Mouse (Mus musculus): ENCODE results near the gene Rps6kb2. TPM values are rescaled to one million over a fixed set of nuclear protein-coding genes. Genes with fewer than 3 reads are reported as not detected.
A peak's percentile ranks its signal among the peaks of the same experiment; 100 is the strongest.
"Not testable (repeated sequence)": the region's sequence is repeated elsewhere in the genome, so short reads cannot be mapped to it uniquely, and the experiment has no call there.

The Rps6kb2 gene
- polyA plus RNA-seq, 1 experiment from 2014 or later, result 52.6 TPM

DNA sequence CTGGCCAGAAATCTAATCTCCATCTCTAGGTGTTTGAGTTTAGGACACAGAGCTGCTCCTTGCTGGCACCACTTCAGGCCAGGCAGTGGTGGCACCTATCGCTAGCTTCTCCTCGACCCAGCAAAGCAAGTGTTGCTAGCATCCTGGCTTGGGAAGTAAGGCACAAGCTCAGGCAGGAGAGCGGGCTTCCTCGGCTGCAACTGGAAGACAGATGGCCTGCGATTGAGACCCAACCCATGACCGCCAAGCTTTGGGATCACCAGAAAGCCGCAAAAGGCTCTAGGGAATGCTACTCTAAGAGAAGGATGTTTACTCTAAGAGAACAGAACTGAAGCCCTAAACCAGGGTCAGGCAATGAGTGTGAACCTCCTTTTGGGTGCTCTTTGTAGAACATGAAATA is 33.7 kb downstream of the Rps6kb2 start:
- WGBS, result 90% methylated on average over 7 of the region's 7 CpGs
- Histone ChIP-seq H3K4me2 (ENCODE audit: low read depth) (no peak overlapping the region), H3K27ac (ENCODE audit: low read depth, low read length) (no peak overlapping the region), H3K36me3 (ENCODE audit: control insufficient read depth, insufficient read depth, low read length) (no peaks in the 10 kb centered on the region), H3K9ac (ENCODE audit: low read length) (no peak overlapping the region), H3K4me1 (ENCODE audit: control insufficient read depth, insufficient read depth, low read length) (peaks cover 9% of the 10 kb centered on the region), H3K27me3 (ENCODE audit: control insufficient read depth, insufficient read depth, low read length) (no peaks in the 10 kb centered on the region), H3K9me3 (ENCODE audit: control insufficient read depth, low read length) (no peaks in the 10 kb centered on the region), H3K4me3 (ENCODE audit: low read depth, low read length) (no peak overlapping the region)
- no peak for ATAC-seq (ENCODE audit: insufficient read depth, low FRiP score, low TSS enrichment)
- no peak for DNase-seq (ENCODE audit: low spot score)

DNA sequence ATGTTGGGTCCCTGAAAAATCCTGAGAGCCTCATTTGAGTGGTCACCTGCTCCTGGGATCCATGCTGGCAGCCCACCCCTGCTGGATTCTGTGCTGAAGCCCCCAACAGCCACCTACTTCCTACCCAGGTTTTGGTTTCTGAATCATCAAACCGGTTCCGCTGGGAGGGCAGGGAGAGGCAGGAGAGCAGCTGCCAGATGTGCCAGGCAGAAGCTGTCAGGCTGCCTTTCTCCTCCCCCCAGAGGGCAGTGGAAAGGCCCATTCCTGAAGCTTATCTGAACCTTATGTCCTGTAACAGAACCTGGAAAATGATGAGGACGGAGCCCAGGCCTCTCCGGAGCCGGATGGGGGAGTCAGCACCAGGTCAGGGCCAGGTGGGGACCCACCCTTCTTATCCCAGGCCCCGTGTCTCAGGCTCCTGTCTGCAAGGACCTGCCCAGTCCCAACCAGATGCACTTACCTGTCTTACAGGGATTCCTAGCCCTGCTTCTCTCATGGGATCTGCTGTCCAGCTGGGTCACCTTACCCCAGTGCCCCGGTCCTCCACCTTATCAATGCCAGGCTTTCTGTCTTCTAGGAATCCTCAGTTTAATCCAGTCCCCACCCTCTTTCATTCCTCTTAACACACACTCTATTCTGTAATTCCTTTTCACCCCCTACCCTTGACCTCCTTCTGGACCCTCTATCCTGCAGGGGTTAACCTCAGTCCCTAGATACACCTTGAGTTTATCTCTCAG is 36.2 kb downstream of the Rps6kb2 start:
- ATAC-seq (ENCODE audit: insufficient read depth, low FRiP score, low TSS enrichment), result no peak
- H3K9me3 ChIP-seq (ENCODE audit: control insufficient read depth, low read length), result no peaks in the 10 kb centered on the region
- H3K27me3 ChIP-seq (ENCODE audit: control insufficient read depth, insufficient read depth, low read length), result no peaks in the 10 kb centered on the region
- no peaks in the 10 kb centered on the region for H3K36me3 ChIP-seq (ENCODE audit: control insufficient read depth, insufficient read depth, low read length)
- H3K4me2 ChIP-seq (ENCODE audit: low read depth), result peak overlapping the region; percentile 71
- WGBS, result 71% methylated on average over 7 of the region's 7 CpGs
- peaks cover 9% of the 10 kb centered on the region for H3K4me1 ChIP-seq (ENCODE audit: control insufficient read depth, insufficient read depth, low read length)
- H3K9ac ChIP-seq (ENCODE audit: low read length), result peak overlapping the region; percentile 80
- H3K4me3 ChIP-seq (ENCODE audit: low read depth, low read length), result peak overlapping the region; percentile 75
- H3K27ac ChIP-seq (ENCODE audit: low read depth, low read length), result no peak overlapping the region
- no peak for DNase-seq (ENCODE audit: low spot score)

DNA sequence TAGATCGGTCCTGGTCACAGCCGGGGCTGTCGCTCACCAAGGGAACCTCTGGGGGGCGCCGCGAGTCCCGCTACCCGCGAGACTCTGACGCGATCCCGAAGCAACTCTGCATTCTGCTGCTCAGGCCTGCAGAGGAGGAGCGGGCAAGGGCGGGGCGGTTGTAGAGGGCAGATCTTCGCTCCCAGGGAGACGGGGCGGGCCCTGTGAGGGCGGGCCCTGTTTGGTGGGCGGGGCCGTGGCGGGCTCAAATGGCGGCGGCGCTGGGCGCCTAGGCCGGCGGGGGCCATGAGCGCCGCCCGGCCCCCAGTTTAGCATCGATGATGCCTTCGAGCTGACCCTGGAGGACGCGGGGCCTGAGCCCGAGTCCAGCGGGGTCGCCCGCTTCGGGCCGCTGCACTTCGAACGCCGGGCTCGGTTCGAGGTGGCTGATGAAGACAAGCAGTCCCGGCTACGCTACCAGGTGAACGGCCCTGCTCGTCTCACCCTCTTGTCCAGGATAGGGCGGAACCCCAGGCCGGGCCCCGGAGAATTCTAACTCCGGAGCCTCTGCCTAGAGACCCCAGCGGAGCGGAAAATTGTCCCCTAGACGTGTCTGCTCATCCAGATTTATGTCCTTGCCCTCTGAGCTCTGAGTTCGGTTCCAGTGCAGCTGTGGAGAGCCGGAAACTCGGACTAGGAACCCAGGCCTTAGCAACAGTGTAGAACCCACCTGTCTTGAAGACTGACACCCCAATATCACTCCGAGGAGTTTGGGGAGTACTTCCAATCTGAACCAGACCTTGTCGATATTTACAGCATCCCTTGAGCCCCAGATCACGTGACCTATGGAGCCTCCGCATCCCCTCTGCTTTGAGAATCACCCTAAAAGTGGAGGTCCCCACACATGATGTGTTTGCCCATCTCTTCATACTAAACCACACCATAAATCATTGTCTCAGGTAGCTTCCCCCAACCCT is 37.1 kb downstream of the Rps6kb2 start, which contains the start of gene Aip:
Aip (minus strand) TSS at position 118 of the 956 bp plus-strand sequence.
- Histone ChIP-seq H3K27ac (ENCODE audit: low read depth, low read length) (0 out of 2 replicates have a peak within 1 kb of the TSS, but pooled peaks have one; percentile 35), H3K4me1 (ENCODE audit: control insufficient read depth, insufficient read depth, low read length) (peaks cover 9% of the 10 kb centered on the region), H3K36me3 (ENCODE audit: control insufficient read depth, insufficient read depth, low read length) (no peaks in the 10 kb centered on the region), H3K4me2 (ENCODE audit: low read depth) (peak within 1 kb of the TSS; percentile 71), H3K4me3 (ENCODE audit: low read depth, low read length) (peak within 1 kb of the TSS; percentile 75), H3K27me3 (ENCODE audit: control insufficient read depth, insufficient read depth, low read length) (no peaks in the 10 kb centered on the region), H3K9me3 (ENCODE audit: control insufficient read depth, low read length) (no peaks in the 10 kb centered on the region), H3K9ac (ENCODE audit: low read length) (peak within 1 kb of the TSS; percentile 80)
- DNase-seq (ENCODE audit: low spot score) (peak; percentile 97), ATAC-seq (ENCODE audit: insufficient read depth, low FRiP score, low TSS enrichment) (peak; percentile 92)
- 1% methylated on average over 46 of the region's 64 CpGs for WGBS

DNA sequence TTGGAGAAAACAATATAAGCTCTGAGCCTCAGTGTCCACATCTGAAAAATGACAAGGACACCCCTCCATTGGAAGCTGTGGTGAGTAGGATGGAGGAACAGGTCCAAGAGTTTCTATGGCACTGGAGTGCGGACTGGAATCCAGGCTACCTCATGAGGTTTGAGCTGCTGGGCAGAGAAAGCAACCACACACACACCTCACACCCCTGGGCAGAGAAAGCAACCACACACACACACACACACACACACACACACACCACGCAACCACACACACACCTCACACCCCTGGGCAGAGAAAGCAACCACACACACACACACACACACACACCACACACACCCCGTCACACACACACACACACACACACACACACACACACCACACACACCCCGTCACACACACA is 37.9 kb downstream of the Rps6kb2 start:
- DNase-seq (ENCODE audit: low spot score), result not testable (repeated sequence)

DNA sequence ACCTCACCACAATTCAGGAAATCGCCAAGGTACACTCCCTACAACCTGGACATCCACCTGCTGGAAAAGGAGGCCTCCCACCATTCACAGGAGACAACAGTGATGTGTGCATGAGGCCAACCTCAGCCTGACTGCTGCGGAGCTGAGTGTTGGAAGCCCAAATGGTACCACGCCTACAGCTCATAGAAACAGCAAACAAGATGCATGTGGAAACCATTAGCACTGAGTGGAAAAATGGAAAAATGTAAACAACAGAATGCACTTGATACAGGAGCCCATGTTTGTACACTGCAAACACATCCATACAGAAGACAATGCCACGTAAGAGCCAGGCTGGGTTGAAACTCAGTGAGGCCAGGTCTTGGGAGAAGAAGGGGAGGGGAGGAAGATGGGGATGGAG is 38.7 kb downstream of the Rps6kb2 start:
- no peak for DNase-seq (ENCODE audit: low spot score)

More for the DNA sequence above, 37.9 kb downstream of the Rps6kb2 start:
- peak overlapping the region; percentile 30 for H3K4me2 ChIP-seq (ENCODE audit: low read depth)
- not testable (repeated sequence) for H3K27ac ChIP-seq (ENCODE audit: low read depth, low read length); H3K9me3 ChIP-seq (ENCODE audit: control insufficient read depth, low read length); H3K36me3 ChIP-seq (ENCODE audit: control insufficient read depth, insufficient read depth, low read length); H3K27me3 ChIP-seq (ENCODE audit: control insufficient read depth, insufficient read depth, low read length)
- H3K4me3 ChIP-seq (ENCODE audit: low read depth, low read length), result peak overlapping the region; percentile 75
- peaks cover 12% of the 10 kb centered on the region for H3K4me1 ChIP-seq (ENCODE audit: control insufficient read depth, insufficient read depth, low read length)
- 29% methylated on average over 3 of the region's 4 CpGs for WGBS
- H3K9ac ChIP-seq (ENCODE audit: low read length), result peak overlapping the region; percentile 14; the same call in 1 of the 2 replicates
- ATAC-seq (ENCODE audit: insufficient read depth, low FRiP score, low TSS enrichment), result peak; percentile 54

DNA sequence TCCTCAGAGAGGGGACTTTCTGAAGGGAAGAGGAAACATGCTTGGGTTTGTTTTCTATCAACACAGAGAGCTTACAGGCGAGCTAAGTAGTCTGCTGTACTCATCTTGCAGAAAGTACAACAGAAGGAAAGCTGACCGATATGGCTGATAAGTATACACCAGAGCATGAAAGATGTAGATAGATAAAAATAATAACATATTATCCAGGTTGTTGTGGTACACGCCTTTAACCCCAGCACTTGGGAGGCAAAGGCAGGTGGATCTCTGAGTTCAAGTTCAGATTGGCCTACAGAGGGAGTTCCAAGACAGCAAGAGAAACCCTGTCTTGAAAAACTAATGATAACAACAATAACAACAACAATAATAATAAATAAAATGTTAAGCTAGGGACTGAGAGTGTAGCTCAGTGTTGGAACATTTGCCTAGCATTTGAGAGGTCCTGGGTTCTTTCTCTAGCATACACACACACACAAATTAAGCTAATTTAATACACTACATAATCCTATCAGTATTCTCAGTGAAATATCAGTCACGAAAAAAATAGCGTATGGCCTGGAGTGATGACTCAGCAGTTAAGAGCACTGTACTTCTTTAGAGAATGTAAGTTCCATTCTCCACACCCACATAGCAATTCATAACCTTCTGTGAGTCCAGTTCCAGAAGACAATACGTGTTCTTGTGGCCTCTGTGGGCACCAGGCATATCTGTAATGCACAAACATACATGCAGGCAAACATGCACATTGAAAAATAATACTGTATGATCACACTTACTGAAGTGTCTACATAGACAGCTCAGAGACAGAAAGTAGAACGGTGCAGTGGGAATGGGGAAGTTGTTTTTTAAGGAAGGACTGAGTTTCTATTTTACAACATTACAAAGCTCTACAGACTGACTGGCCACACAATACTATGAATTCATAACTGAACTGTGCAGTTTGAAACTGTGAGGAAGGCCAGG is 40.5 kb downstream of the Rps6kb2 start:
- no peak overlapping the region for H3K4me3 ChIP-seq (ENCODE audit: low read depth, low read length)
- no peak overlapping the region for H3K9ac ChIP-seq (ENCODE audit: low read length)
- H3K4me2 ChIP-seq (ENCODE audit: low read depth), result no peak overlapping the region
- DNase-seq (ENCODE audit: low spot score), result no peak
- H3K4me1 ChIP-seq (ENCODE audit: control insufficient read depth, insufficient read depth, low read length), result peaks cover 12% of the 10 kb centered on the region
- no peaks in the 10 kb centered on the region for H3K36me3 ChIP-seq (ENCODE audit: control insufficient read depth, insufficient read depth, low read length)
- no peak overlapping the region for H3K27ac ChIP-seq (ENCODE audit: low read depth, low read length)
- WGBS, result 88% methylated on average over 7 of the region's 7 CpGs
- ATAC-seq (ENCODE audit: insufficient read depth, low FRiP score, low TSS enrichment), result no peak
- H3K9me3 ChIP-seq (ENCODE audit: control insufficient read depth, low read length), result no peaks in the 10 kb centered on the region
- no peaks in the 10 kb centered on the region for H3K27me3 ChIP-seq (ENCODE audit: control insufficient read depth, insufficient read depth, low read length)

More for the DNA sequence above, 38.7 kb downstream of the Rps6kb2 start:
- Histone ChIP-seq H3K36me3 (ENCODE audit: control insufficient read depth, insufficient read depth, low read length) (no peaks in the 10 kb centered on the region), H3K4me1 (ENCODE audit: control insufficient read depth, insufficient read depth, low read length) (peaks cover 12% of the 10 kb centered on the region), H3K9me3 (ENCODE audit: control insufficient read depth, low read length) (no peaks in the 10 kb centered on the region), H3K4me3 (ENCODE audit: low read depth, low read length) (no peak overlapping the region), H3K4me2 (ENCODE audit: low read depth) (no peak overlapping the region), H3K27ac (ENCODE audit: low read depth, low read length) (no peak overlapping the region), H3K27me3 (ENCODE audit: control insufficient read depth, insufficient read depth, low read length) (no peaks in the 10 kb centered on the region), H3K9ac (ENCODE audit: low read length) (no peak overlapping the region)
- no peak for ATAC-seq (ENCODE audit: insufficient read depth, low FRiP score, low TSS enrichment)
- 74% methylated on average over 4 of the region's 4 CpGs for WGBS

DNA sequence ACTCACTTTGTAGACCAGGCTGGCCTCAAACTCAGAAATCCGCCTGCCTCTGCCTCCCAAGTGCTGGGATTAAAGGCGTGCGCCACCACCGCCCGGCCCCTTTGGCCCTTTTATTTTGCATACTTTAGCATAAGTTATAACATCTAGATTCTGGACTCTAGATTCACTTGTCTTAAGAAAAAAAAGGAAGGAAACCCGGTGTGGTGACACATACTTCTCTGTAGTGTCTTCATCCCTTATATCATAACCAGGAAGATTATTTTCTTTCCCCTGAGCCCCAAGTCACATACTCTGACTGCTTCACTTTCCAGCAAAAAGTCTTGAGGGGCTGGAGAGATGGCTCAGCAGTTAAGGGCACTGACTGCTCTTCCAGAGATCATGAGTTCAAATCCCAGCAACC is 41.3 kb downstream of the Rps6kb2 start:
- 63% methylated on average over 6 of the region's 6 CpGs for WGBS
- not testable (repeated sequence) for H3K27me3 ChIP-seq (ENCODE audit: control insufficient read depth, insufficient read depth, low read length); H3K4me3 ChIP-seq (ENCODE audit: low read depth, low read length); ATAC-seq (ENCODE audit: insufficient read depth, low FRiP score, low TSS enrichment); H3K4me2 ChIP-seq (ENCODE audit: low read depth); H3K4me1 ChIP-seq (ENCODE audit: control insufficient read depth, insufficient read depth, low read length); DNase-seq (ENCODE audit: low spot score); H3K27ac ChIP-seq (ENCODE audit: low read depth, low read length); H3K36me3 ChIP-seq (ENCODE audit: control insufficient read depth, insufficient read depth, low read length); H3K9me3 ChIP-seq (ENCODE audit: control insufficient read depth, low read length); H3K9ac ChIP-seq (ENCODE audit: low read length)

Data from neural tube, embryonic 11.5 days (tissue).